Mouse (Mus musculus): ENCODE measurements around the gene Lpar3.

Gene Lpar3

DNA sequence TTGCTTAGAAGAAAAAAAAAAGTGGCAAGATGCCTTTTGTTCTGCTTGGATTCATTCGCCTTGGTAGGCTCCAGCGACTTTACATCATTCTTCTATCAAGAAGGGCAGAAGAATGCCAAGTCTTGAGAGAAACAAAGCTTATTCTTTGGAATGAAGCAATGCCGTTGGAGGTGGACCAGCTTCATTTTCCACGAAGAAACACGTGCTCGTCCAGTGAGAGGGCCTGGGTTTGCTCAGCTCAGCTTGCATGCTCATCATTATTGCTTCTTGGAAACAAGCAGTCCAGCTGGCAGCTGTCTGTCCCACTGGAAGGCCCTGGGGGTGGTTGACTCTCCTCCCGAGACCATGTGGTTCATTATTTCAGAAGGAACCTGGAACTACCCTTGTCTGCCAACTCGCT lies 94.7 kb downstream of the Lpar3 start:
- DNase-seq = no peak

DNA sequence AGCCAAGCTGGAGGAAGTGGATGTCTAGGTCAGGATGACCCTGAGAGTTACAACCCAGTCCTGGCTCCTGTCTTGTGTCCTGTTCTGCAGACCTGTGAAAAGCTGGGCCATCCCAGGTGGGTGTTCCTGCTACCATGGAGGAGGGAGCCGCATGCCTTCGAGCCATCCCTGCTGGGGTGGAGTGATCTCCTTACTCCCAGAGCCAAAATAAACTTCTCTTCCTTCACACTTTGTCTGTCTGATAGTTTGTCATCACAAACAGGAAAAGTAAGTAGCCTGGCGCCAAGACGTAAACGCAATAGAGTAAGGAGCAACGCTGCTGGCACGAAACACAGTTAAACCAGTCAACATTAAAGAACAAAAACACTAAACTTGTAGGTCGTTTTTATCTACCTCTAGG lies 95.5 kb downstream of the Lpar3 start:
- DNase-seq = no peak

GRCm38 (mm10) chr3:146317366-146317765 lies 96.6 kb downstream of the Lpar3 start:
- no peak for DNase-seq

GRCm38 (mm10) chr3:146317911-146318310 lies 97.1 kb downstream of the Lpar3 start:
- no peak for DNase-seq

DNA sequence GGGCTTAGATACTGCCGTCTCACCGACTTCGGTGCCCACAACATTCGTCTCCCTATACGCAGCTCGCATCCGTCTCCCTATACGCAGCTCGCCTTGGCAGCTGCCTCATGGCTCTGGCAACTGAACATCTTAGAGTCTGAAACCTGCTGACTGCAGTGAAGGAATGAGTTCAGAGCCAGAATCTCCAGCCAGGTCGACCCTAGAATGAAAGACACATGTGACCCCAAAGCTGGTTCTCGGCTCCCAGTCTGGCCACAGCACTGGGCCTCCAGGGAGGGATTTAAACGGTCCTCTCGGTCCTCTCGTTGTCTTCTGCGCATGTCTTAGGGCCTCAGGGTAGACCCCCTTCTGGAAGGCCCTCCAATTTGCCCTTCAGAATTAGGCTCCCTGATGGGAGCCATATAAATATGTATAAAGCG lies 97.8 kb downstream of the Lpar3 start:
- DNase-seq = no peak

DNA sequence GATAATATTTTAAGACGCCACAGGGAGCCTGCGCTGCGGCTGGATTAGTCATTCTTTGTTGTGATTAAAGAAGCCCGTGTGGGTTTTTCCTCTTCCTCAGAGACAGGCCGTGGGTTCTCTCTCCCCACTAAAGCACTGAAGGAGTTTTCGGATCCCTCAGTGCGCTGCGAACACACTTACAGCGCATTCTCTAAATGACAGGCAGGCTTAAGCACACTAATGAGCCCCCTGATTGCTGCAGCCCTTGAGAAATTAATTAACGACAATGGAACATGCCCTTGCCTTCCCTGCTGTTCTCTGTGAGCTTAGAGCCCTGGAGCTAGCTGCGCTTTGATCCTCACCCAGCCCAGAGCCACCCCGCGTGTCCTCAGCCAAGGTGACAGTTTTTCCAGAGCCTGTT lies 98.2 kb downstream of the Lpar3 start:
- DNase-seq = no peak

- no peak for DNase-seq
Observed at GRCm38 (mm10) chr3:146319503-146319902, 98.7 kb downstream of the Lpar3 start.

DNA sequence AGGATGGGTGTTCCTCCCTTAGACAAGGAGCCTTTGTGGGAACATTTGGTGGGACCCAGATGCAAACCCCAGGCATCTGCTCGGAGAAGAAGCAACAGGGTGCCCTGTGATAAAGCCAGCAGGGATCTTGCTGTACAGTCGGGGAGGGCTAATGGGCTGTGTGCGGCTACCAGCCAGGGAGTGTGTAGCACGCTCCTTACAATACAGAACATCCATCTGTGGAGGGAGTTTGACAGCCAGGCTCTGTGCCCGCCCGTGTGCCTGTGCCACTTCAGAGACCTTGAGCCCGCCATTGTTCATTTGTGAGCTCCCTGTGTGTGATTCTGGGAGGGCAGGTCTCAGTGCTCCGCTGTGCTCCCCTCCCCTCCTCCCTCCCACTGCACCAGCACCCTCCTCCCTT lies 104.2 kb downstream of the Lpar3 start:
- DNase-seq = no peak

DNA sequence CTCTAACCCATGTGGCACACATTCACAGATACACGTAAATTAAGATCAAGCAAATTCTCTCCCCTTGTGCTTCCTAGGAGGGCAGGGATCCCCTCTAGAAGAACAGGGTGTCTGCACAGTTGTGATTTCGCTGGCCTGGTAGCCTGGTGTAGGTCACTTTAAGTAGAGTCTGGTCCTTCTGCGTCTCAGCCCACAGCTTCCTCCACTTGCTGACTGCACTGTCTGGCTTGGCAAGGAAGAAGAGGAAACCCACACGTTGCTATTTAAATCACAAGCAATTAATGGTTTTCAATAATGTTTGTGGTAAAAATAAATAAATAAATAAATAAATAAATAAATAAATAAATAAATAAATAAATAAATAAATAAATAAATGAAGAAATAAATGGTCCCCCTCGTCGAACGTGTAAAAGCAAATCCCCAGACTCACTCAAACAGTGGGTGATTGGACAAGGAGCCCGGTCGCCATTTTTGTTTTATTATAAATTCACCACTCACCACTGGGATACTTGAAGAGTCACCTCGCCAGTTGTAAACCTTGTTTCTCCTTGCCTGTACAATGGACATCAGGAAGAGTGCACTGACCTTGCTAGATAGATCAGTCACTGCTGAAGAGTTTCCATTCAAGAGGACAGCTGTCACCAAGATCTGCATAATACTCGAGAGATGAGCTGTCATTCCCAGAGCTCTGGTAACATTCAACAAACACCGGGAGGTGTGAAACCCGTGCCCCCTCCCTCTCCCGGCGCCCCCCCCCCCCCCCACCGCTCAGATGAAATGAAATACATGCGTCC lies 106.2 kb downstream of the Lpar3 start:
- no peak for DNase-seq

DNA sequence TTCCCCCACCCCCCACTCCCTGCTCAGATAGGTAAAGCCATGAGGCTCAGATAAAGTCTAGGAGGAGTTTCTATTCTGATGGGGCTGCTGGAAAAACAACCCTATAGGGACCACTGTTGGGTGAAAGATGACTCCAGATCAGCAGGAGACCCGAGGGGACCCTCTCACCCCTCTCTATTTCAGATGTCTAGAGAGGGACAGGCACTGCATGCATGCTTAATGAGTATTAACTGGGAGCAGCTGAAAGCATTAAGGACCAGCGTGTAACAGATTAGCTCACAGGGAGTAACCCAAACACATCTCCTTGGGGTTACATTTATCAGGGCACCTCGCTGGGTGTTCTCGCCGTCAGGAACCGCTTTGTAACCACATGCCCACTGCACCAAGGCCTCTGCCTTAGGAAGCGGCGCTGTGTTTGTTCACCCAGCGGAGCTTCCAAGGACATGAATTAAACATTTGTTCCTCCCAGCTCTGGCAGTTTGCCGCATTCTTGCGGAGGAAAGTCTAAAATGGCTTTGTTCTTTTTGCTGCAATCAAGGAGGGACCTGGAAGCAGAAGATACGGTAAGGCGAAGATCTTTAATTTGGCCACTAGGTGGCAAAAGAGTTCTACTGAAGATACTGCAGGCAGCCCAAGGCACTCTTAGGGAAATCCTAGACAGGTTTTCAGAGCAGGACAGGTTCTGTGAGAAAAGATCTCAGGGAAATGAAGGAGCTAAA lies 106.9 kb downstream of the Lpar3 start:
- DNase-seq = peak; percentile 60 to 63

- DNase-seq = no peak
Observed at GRCm38 (mm10) chr3:146328749-146329148, 108.0 kb downstream of the Lpar3 start.

- DNase-seq = no peak
Observed at GRCm38 (mm10) chr3:146331819-146332218, 111.1 kb downstream of the Lpar3 start.

GRCm38 (mm10) chr3:146333270-146333669 lies 112.5 kb downstream of the Lpar3 start:
- no peak for DNase-seq

GRCm38 (mm10) chr3:146334070-146334469 lies 113.3 kb downstream of the Lpar3 start:
- no peak for DNase-seq

Measured in cerebellum, adult 18-20 months (tissue).